Mouse (Mus musculus): ENCODE data around the gene Pik3c2g.

Gene Pik3c2g

GRCm38 (mm10) chr6:139947106-139947879, 360.3 kb downstream of the Pik3c2g start:
- H3K4me1 ChIP-seq (replicated peaks; ENCODE audit: low read depth, low read length): no peaks in the 10 kb centered on the region
- H3K9me3 ChIP-seq (ENCODE audit: low read length): no peaks in the 10 kb centered on the region
- H3K27me3 ChIP-seq (ENCODE audit: insufficient read depth, low read length): no peaks in the 10 kb centered on the region
- TF ChIP-seq POU5F1 (IDR thresholded peaks at IDR 0.05; ENCODE audit: borderline replicate concordance, low read length): no peak
- no peak for TF ChIP-seq CTCF (conservative IDR thresholded peaks at IDR 0.05; ENCODE audit: low read length)
- TF ChIP-seq NANOG (IDR thresholded peaks at IDR 0.05; ENCODE audit: borderline replicate concordance, low read length): no peak
- no peak overlapping the region for H3K4me3 ChIP-seq (replicated peaks; ENCODE audit: low read length)
- H3K36me3 ChIP-seq (ENCODE audit: insufficient read depth, low read length): no peaks in the 10 kb centered on the region

GRCm38 (mm10) chr6:139953596-139953995, 366.6 kb downstream of the Pik3c2g start:
- Histone ChIP-seq H3K27me3 (ENCODE audit: insufficient read depth, low read length) (no peaks in the 10 kb centered on the region), H3K4me3 (replicated peaks; ENCODE audit: low read length) (no peak overlapping the region), H3K36me3 (ENCODE audit: insufficient read depth, low read length) (no peaks in the 10 kb centered on the region), H3K9me3 (ENCODE audit: low read length) (no peaks in the 10 kb centered on the region), H3K4me1 (replicated peaks; ENCODE audit: low read depth, low read length) (no peaks in the 10 kb centered on the region)
- TF ChIP-seq CTCF (conservative IDR thresholded peaks at IDR 0.05; ENCODE audit: low read length) (no peak), NANOG (IDR thresholded peaks at IDR 0.05; ENCODE audit: borderline replicate concordance, low read length) (no peak), POU5F1 (IDR thresholded peaks at IDR 0.05; ENCODE audit: borderline replicate concordance, low read length) (no peak)

- H3K4me1 ChIP-seq (replicated peaks; ENCODE audit: low read depth, low read length): no peaks in the 10 kb centered on the region
- no peaks in the 10 kb centered on the region for H3K36me3 ChIP-seq (ENCODE audit: insufficient read depth, low read length)
- H3K4me3 ChIP-seq (replicated peaks; ENCODE audit: low read length): no peak overlapping the region
- no peaks in the 10 kb centered on the region for H3K9me3 ChIP-seq (ENCODE audit: low read length)
- H3K27me3 ChIP-seq (ENCODE audit: insufficient read depth, low read length): no peaks in the 10 kb centered on the region
- no peak for TF ChIP-seq CTCF (conservative IDR thresholded peaks at IDR 0.05; ENCODE audit: low read length)
- no peak for TF ChIP-seq NANOG (IDR thresholded peaks at IDR 0.05; ENCODE audit: borderline replicate concordance, low read length)
- TF ChIP-seq POU5F1 (IDR thresholded peaks at IDR 0.05; ENCODE audit: borderline replicate concordance, low read length): no peak
Observed at GRCm38 (mm10) chr6:139957531-139958241, 370.7 kb downstream of the Pik3c2g start.

- no peaks in the 10 kb centered on the region for H3K9me3 ChIP-seq (ENCODE audit: low read length)
- H3K36me3 ChIP-seq (ENCODE audit: insufficient read depth, low read length): no peaks in the 10 kb centered on the region
- H3K4me1 ChIP-seq (replicated peaks; ENCODE audit: low read depth, low read length): 0 out of 2 replicates have a peak, but pooled peaks cover 3% of the 10 kb centered on the region
- H3K27me3 ChIP-seq (ENCODE audit: insufficient read depth, low read length): no peaks in the 10 kb centered on the region
- TF ChIP-seq CTCF (conservative IDR thresholded peaks at IDR 0.05; ENCODE audit: low read length) (no peak), NANOG (IDR thresholded peaks at IDR 0.05; ENCODE audit: borderline replicate concordance, low read length) (no peak), POU5F1 (IDR thresholded peaks at IDR 0.05; ENCODE audit: borderline replicate concordance, low read length) (no peak)
- H3K4me3 ChIP-seq (replicated peaks; ENCODE audit: low read length): no peak overlapping the region
Observed at GRCm38 (mm10) chr6:139963775-139964174, 376.8 kb downstream of the Pik3c2g start.

GRCm38 (mm10) chr6:139964895-139965294, 377.9 kb downstream of the Pik3c2g start:
- H3K4me3 ChIP-seq (replicated peaks; ENCODE audit: low read length): no peak overlapping the region
- no peaks in the 10 kb centered on the region for H3K36me3 ChIP-seq (ENCODE audit: insufficient read depth, low read length)
- TF ChIP-seq NANOG (IDR thresholded peaks at IDR 0.05; ENCODE audit: borderline replicate concordance, low read length) (no peak), POU5F1 (IDR thresholded peaks at IDR 0.05; ENCODE audit: borderline replicate concordance, low read length) (no peak), CTCF (conservative IDR thresholded peaks at IDR 0.05; ENCODE audit: low read length) (no peak)
- 0 out of 2 replicates have a peak, but pooled peaks cover 3% of the 10 kb centered on the region for H3K4me1 ChIP-seq (replicated peaks; ENCODE audit: low read depth, low read length)
- no peaks in the 10 kb centered on the region for H3K9me3 ChIP-seq (ENCODE audit: low read length)
- no peaks in the 10 kb centered on the region for H3K27me3 ChIP-seq (ENCODE audit: insufficient read depth, low read length)

GRCm38 (mm10) chr6:139966684-139967083, 379.7 kb downstream of the Pik3c2g start:
- Histone ChIP-seq H3K4me1 (replicated peaks; ENCODE audit: low read depth, low read length) (peaks cover 3% of the 10 kb centered on the region; the same call in 1 of the 2 replicates), H3K27me3 (ENCODE audit: insufficient read depth, low read length) (no peaks in the 10 kb centered on the region), H3K36me3 (ENCODE audit: insufficient read depth, low read length) (no peaks in the 10 kb centered on the region), H3K9me3 (ENCODE audit: low read length) (no peaks in the 10 kb centered on the region), H3K4me3 (replicated peaks; ENCODE audit: low read length) (no peak overlapping the region)
- TF ChIP-seq POU5F1 (IDR thresholded peaks at IDR 0.05; ENCODE audit: borderline replicate concordance, low read length) (no peak), CTCF (conservative IDR thresholded peaks at IDR 0.05; ENCODE audit: low read length) (no peak), NANOG (IDR thresholded peaks at IDR 0.05; ENCODE audit: borderline replicate concordance, low read length) (no peak)

- H3K4me3 ChIP-seq (replicated peaks; ENCODE audit: low read length): no peak overlapping the region
- no peaks in the 10 kb centered on the region for H3K9me3 ChIP-seq (ENCODE audit: low read length)
- TF ChIP-seq CTCF (conservative IDR thresholded peaks at IDR 0.05; ENCODE audit: low read length) (no peak), NANOG (IDR thresholded peaks at IDR 0.05; ENCODE audit: borderline replicate concordance, low read length) (no peak), POU5F1 (IDR thresholded peaks at IDR 0.05; ENCODE audit: borderline replicate concordance, low read length) (no peak)
- H3K4me1 ChIP-seq (replicated peaks; ENCODE audit: low read depth, low read length): peaks cover 4% of the 10 kb centered on the region; the same call in 1 of the 2 replicates
- no peaks in the 10 kb centered on the region for H3K27me3 ChIP-seq (ENCODE audit: insufficient read depth, low read length)
- H3K36me3 ChIP-seq (ENCODE audit: insufficient read depth, low read length): no peaks in the 10 kb centered on the region
Observed at GRCm38 (mm10) chr6:139971608-139972298, 384.7 kb downstream of the Pik3c2g start.

- TF ChIP-seq CTCF (conservative IDR thresholded peaks at IDR 0.05; ENCODE audit: low read length): no peak
- TF ChIP-seq POU5F1 (IDR thresholded peaks at IDR 0.05; ENCODE audit: borderline replicate concordance, low read length): no peak
- no peak for TF ChIP-seq NANOG (IDR thresholded peaks at IDR 0.05; ENCODE audit: borderline replicate concordance, low read length)
Observed at GRCm38 (mm10) chr6:139974668-139975067, 387.6 kb downstream of the Pik3c2g start.

More at GRCm38 (mm10) chr6:139974668-139975067, 387.6 kb downstream of the Pik3c2g start:
- Histone ChIP-seq H3K27me3 (ENCODE audit: insufficient read depth, low read length) (no peaks in the 10 kb centered on the region), H3K9me3 (ENCODE audit: low read length) (no peaks in the 10 kb centered on the region), H3K4me3 (replicated peaks; ENCODE audit: low read length) (no peak overlapping the region), H3K4me1 (replicated peaks; ENCODE audit: low read depth, low read length) (peaks cover 4% of the 10 kb centered on the region; the same call in 1 of the 2 replicates), H3K36me3 (ENCODE audit: insufficient read depth, low read length) (no peaks in the 10 kb centered on the region)

All from E14TG2a.4 (cell line).